Mouse (Mus musculus): ENCODE results near the gene Ankfn1. TPM values are rescaled to one million over a fixed set of nuclear protein-coding genes. Genes with fewer than 3 reads are reported as not detected.

The Ankfn1 gene
- polyA plus RNA-seq, 1 experiment, result 2.5 TPM

DNA sequence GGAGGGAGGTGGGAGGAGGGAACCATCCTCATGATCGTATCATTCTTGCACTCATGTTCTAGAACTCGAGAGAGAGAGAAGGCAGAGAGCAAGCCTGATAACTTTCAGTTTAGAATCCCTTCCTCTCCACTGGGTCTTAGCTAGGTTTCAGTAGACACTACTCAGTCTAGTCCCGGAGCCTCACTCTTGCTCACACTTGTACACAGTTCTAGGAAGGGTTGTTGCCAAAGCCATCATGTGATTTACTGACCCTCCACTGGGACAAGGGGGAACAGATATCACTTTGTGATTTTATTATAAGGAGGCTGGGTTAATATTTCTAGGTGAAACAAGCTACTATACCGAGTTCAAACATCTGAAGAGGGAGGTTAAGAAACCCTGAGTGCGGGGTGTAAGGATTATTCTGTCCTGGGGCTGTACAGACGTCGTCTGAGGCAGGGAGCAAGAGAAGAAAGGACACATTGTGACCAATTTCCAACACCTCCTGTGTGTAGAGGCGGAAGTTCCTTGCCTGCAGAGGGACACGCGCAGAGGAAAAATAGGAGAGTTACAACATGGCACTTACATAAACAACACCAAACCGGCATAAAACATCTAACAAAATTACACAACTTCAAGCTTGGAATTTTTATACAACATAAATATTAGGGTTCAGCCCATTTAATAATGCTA, 356.6 kb downstream of the Ankfn1 start:
- DNase-seq, result no peak
- H3K4me3 ChIP-seq (replicated peaks; ENCODE audit: extremely low read depth, low read depth, low read length), result no peak overlapping the region
- TF ChIP-seq CTCF (IDR thresholded peaks at IDR 0.05; ENCODE audit: insufficient read depth, low read length) (no peak), POLR2A (IDR thresholded peaks at IDR 0.05; ENCODE audit: borderline replicate concordance, extremely low read depth, low read depth, low read length) (no peak)
- no peaks in the 10 kb centered on the region; the same call in 1 of the 2 replicates for H3K4me1 ChIP-seq (ENCODE audit: control insufficient read depth, insufficient read depth, low read length)
- WGBS, result 56% methylated on average over 11 of the region's 11 CpGs

DNA sequence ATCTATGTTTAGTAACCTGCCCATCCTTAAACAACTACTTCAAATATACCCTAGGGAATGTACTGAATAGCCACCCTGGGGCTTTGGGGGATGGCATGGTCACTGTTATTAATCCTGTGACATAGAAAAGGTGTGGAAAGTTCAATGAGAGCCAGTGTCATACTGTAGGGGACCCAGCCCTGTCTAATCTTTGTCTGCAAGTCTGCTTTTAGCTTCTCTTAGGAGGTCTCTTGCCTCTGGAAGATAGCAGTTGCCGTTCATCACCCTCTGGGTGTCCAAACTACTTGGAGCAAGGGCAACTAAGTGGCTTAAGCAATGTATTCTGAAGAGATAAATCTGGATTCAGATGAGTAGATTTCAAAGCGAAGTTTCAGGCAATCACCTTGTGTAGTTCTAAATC, 357.6 kb downstream of the Ankfn1 start:
- Histone ChIP-seq H3K4me1 (ENCODE audit: control insufficient read depth, insufficient read depth, low read length) (no peaks in the 10 kb centered on the region; the same call in 1 of the 2 replicates), H3K4me3 (replicated peaks; ENCODE audit: extremely low read depth, low read depth, low read length) (no peak overlapping the region)
- no peak for DNase-seq
- TF ChIP-seq POLR2A (IDR thresholded peaks at IDR 0.05; ENCODE audit: borderline replicate concordance, extremely low read depth, low read depth, low read length) (no peak), CTCF (IDR thresholded peaks at IDR 0.05; ENCODE audit: insufficient read depth, low read length) (no peak)
- WGBS, result 83% methylated on average over 2 of the region's 2 CpGs

DNA sequence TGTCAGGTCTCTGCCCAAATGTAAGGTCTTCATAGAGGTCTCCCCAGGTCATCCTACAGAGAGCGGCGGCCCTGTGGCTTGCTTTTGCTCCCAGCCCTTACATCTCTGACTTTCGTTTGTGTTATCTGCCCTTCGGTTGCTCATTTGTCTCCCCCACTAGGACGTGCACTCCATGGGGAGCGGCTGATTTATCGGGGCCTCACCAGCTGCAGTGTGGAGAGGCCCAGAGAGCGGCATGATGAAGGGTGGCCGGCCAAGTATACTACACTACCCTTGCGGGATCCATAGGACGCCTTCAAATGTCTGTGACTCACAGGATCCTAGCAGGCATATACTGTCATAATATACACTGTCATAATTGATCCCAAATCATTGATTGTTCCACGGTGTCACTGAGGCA, 358.8 kb downstream of the Ankfn1 start:
- H3K4me1 ChIP-seq (ENCODE audit: control insufficient read depth, insufficient read depth, low read length), result no peaks in the 10 kb centered on the region; the same call in 1 of the 2 replicates
- TF ChIP-seq POLR2A (IDR thresholded peaks at IDR 0.05; ENCODE audit: borderline replicate concordance, extremely low read depth, low read depth, low read length), result no peak
- no peak for TF ChIP-seq CTCF (IDR thresholded peaks at IDR 0.05; ENCODE audit: insufficient read depth, low read length)
- 67% methylated on average over 12 of the region's 12 CpGs for WGBS
- H3K4me3 ChIP-seq (replicated peaks; ENCODE audit: extremely low read depth, low read depth, low read length), result no peak overlapping the region
- no peak for DNase-seq

DNA sequence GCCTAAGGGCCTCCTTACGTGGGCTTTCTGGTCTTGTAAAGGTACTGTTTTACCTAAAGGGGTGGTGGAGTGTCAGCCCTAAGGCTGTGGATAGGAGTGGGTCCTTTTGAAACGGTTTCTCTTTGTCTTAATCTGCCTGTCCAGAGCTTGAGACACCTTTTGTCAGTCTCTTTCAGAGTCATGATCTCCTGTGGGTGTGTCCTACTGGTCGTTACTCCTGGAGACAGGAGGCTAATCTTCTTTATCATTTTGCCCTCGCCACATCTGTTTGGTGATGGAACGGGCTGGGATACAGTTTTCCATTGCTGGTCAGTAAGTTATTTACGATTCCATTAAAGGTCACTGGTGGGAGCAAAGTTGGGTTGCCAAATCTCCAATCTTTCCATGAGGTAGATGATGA, 360.7 kb downstream of the Ankfn1 start:
- H3K4me1 ChIP-seq (ENCODE audit: control insufficient read depth, insufficient read depth, low read length), result no peaks in the 10 kb centered on the region; the same call in 1 of the 2 replicates
- 66% methylated on average over 6 of the region's 6 CpGs for WGBS
- DNase-seq, result no peak
- H3K4me3 ChIP-seq (replicated peaks; ENCODE audit: extremely low read depth, low read depth, low read length), result no peak overlapping the region
- TF ChIP-seq CTCF (IDR thresholded peaks at IDR 0.05; ENCODE audit: insufficient read depth, low read length), result no peak

DNA sequence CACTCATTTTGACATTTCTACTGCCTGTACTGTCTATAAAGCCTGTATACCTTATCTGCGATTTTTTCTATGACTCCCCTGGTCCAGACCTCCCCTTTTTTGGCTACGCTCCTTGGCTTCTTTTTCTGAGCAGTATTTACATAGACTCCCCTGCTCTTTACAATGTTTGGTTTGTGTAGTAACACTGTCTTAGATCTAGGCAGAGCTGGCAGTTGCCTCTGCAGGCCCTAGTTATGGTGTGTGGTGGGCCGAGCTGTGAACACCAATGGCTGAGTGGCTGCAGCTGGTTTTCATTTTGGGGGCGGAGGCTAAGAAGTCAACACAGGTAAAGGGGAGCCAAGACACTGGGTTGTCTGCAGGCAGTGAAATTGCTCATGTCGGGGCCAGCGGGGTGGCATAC, 368.7 kb downstream of the Ankfn1 start:
- no peak for DNase-seq
- Histone ChIP-seq H3K4me3 (replicated peaks; ENCODE audit: extremely low read depth, low read depth, low read length) (no peak overlapping the region), H3K4me1 (ENCODE audit: control insufficient read depth, insufficient read depth, low read length) (no peaks in the 10 kb centered on the region)
- TF ChIP-seq POLR2A (IDR thresholded peaks at IDR 0.05; ENCODE audit: borderline replicate concordance, extremely low read depth, low read depth, low read length) (no peak), CTCF (IDR thresholded peaks at IDR 0.05; ENCODE audit: insufficient read depth, low read length) (no peak)
- 72% methylated on average over 6 of the region's 6 CpGs for WGBS

DNA sequence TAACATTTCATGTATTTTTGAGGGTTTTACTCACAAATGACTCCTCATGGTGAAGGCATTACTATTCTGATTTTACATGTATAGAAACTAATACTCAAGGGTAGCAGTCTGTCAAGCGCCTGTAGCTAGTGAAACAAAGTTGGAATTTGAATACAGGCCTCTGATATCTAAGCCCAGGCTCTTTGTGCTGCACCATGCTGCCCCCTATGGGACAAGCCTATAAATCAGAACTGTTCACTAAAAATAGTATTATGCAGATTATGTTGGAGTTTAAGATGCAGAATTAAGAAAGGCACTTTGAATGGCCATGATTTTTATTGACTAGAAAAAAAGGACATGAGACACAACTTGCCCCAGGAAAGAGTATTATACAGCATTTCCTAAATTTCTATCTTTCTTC, 373.0 kb downstream of the Ankfn1 start:
- TF ChIP-seq POLR2A (IDR thresholded peaks at IDR 0.05; ENCODE audit: borderline replicate concordance, extremely low read depth, low read depth, low read length) (no peak), CTCF (IDR thresholded peaks at IDR 0.05; ENCODE audit: insufficient read depth, low read length) (no peak)
- 98% methylated on average over 1 of the region's 1 CpGs for WGBS
- DNase-seq, result no peak
- H3K4me3 ChIP-seq (replicated peaks; ENCODE audit: extremely low read depth, low read depth, low read length), result no peak overlapping the region
- no peaks in the 10 kb centered on the region for H3K4me1 ChIP-seq (ENCODE audit: control insufficient read depth, insufficient read depth, low read length)

DNA sequence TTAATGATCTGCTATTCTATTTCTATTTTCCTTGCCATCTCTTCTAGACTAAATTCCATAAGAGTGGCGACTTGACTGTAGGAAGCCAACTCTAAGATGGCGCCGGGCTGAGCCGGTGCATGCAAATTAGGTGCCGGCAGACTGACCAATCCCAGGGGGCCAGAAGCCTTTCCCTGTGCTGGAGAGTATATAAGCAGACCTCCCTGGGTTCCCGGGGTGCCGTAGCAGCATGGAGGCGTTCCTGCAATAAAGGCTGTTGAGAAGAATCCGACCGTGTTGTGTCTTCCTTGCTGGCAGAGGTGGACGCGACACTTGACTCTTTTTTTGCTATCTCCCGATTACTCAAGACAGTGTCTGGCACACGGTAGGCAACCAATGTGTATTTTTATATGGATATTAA, 374.0 kb downstream of the Ankfn1 start:
- no peak for TF ChIP-seq POLR2A (IDR thresholded peaks at IDR 0.05; ENCODE audit: borderline replicate concordance, extremely low read depth, low read depth, low read length)
- TF ChIP-seq CTCF (IDR thresholded peaks at IDR 0.05; ENCODE audit: insufficient read depth, low read length), result no peak
- no peak for DNase-seq
- 91% methylated on average over 14 of the region's 14 CpGs for WGBS
- H3K4me1 ChIP-seq (ENCODE audit: control insufficient read depth, insufficient read depth, low read length), result no peaks in the 10 kb centered on the region
- no peak overlapping the region for H3K4me3 ChIP-seq (replicated peaks; ENCODE audit: extremely low read depth, low read depth, low read length)

DNA sequence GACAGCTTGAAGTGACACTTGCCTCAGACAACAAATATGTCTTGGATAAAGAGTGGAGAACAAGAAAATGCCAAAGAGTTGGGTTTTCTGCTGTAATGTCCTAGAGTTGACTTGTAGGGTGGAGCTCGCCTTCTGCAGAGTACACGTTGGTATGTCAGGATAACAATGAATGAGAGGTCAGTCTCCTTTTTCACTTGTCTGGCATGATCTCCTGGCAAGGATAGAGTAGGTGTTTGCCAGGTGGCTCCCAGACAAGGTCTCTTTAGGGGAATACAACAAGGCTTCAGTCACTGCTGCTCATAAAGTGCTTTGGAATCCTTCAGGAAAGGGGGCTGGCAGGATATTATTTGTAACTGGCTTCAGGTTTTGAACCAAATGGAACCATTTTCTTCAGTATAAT, 388.6 kb downstream of the Ankfn1 start:
- DNase-seq, result no peak
- TF ChIP-seq CTCF (IDR thresholded peaks at IDR 0.05; ENCODE audit: insufficient read depth, low read length), result no peak
- no peak for TF ChIP-seq POLR2A (IDR thresholded peaks at IDR 0.05; ENCODE audit: borderline replicate concordance, extremely low read depth, low read depth, low read length)
- H3K4me1 ChIP-seq (ENCODE audit: control insufficient read depth, insufficient read depth, low read length), result no peaks in the 10 kb centered on the region
- WGBS, result 54% methylated on average over 2 of the region's 2 CpGs
- H3K4me3 ChIP-seq (replicated peaks; ENCODE audit: extremely low read depth, low read depth, low read length), result no peak overlapping the region

DNA sequence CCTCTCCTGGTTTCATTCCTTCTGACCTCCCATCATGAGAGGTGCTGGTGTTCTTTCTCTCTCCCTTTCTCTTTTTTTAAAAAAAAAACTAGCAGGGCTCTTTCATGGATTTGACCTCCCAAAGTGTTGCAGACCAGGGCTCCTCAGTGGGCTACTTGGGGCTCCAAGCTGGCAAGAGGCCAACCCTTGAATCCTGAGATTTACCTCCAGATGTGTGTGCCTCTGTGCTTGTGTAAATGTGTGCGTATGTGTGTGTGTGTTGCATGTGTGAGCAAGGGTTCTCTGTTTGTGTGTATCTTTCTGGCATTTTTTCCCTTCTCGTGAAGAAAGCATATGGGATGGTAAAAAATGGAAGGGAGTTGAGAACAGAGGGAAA, 394.8 kb downstream of the Ankfn1 start:
- H3K4me1 ChIP-seq (ENCODE audit: control insufficient read depth, insufficient read depth, low read length), result no peaks in the 10 kb centered on the region
- no peak overlapping the region for H3K4me3 ChIP-seq (replicated peaks; ENCODE audit: extremely low read depth, low read depth, low read length)
- TF ChIP-seq POLR2A (IDR thresholded peaks at IDR 0.05; ENCODE audit: borderline replicate concordance, extremely low read depth, low read depth, low read length) (no peak), CTCF (IDR thresholded peaks at IDR 0.05; ENCODE audit: insufficient read depth, low read length) (no peak)
- WGBS, result 76% methylated on average over 2 of the region's 2 CpGs
- no peak for DNase-seq

DNA sequence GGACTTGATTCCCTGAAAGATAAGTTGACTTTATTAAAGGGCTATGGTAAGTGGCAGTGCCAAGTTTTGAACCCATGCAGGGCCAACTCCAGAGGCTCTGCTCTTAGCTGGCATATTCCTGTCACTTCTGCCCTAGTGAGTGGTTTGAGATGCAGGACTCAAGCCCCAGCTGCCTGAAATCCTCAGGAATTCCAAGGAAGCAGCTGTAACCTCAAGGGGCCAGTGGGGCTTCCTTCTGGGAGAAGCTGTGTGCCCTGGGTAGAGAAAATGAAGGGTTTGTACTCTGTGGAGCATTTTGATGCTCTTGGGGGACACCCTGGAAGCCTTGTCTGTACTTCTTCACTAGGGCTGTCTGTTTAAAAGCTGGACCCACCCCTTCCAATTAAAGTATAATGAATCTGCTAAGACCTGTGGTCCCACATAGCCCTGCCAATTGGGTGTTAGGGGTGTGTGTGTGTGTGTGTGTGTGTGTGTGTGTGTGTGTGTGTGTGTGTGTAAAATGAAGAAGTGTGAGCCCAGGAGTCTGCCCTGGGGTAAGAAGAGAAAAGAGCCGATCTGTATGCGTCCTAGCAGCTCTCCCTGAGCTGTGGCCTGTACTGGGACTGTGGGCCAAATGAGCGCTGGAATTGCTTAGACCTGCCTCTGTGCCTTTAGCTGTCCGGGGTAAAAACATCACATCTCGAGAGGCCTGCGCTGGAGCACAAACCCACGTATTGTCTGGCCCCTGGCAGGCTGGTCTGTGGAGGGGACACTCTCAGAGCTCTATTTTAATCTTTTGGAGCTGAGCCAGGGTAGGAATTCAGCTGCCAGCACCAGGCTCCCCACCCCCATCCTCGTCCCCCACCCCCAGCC, 395.4 kb downstream of the Ankfn1 start:
- WGBS, result 27% methylated on average over 8 of the region's 8 CpGs

More for the DNA sequence above, 395.4 kb downstream of the Ankfn1 start:
- TF ChIP-seq CTCF (IDR thresholded peaks at IDR 0.05; ENCODE audit: insufficient read depth, low read length) (no peak), POLR2A (IDR thresholded peaks at IDR 0.05; ENCODE audit: borderline replicate concordance, extremely low read depth, low read depth, low read length) (no peak)
- no peaks in the 10 kb centered on the region for H3K4me1 ChIP-seq (ENCODE audit: control insufficient read depth, insufficient read depth, low read length)
- H3K4me3 ChIP-seq (replicated peaks; ENCODE audit: extremely low read depth, low read depth, low read length), result no peak overlapping the region
- DNase-seq, result no peak
